ENCODE assay signal across 16 mouse cellular contexts in genomic region chr10:14197261-14197660, GRCm38 (mm10).
DNase-seq lines count a peak whose midpoint lies in the region; ATAC-seq and TF ChIP-seq lines count a peak whose summit lies in the region.
"Had no signal": no experiment of that assay in that cellular context is flagged by ENCODE, and none has a peak within 500 bp of the region (broad histone marks: within the 10 kb centered on the region; RNA-seq: fewer than 3 reads in every experiment).

No protein-coding gene starts in this region.

- no peak for ATAC-seq in kidney, embryonic 14.5 days (ENCODE audit: low FRiP score, low TSS enrichment)
- ATAC-seq: forebrain, embryonic 16.5 days; liver, embryonic 12.5 days had no signal

- DNase-seq in heart, adult 2 months, result no peak
- no peak for DNase-seq in heart, adult 9 months (ENCODE audit: low spot score in 2 of 2)
- DNase-seq in retina, embryonic 14.5 days (ENCODE audit: low spot score), result peak; percentile 25
- DNase-seq in retina, postnatal 1 day, result no peak
- peak; percentile 48 for DNase-seq in brain, adult 2 months (ENCODE audit: low read depth, low spot score)
- peak; percentile 59 for DNase-seq in splenic B cell, adult 2 months (ENCODE audit: low read depth, low spot score)
- no peak for DNase-seq in urinary bladder, postnatal 14 days (ENCODE audit: low spot score)
- DNase-seq: cerebellum, adult 11 months; heart, postnatal 36 days; kidney, adult 8-10 months; right cerebral cortex, postnatal 25 days had no signal

- no peak overlapping the region for H3K4me3 ChIP-seq in heart, adult 2 months
- H3K4me3 ChIP-seq in kidney, embryonic 14.5 days (ENCODE audit: low read length), result no peak overlapping the region
- H3K4me3 ChIP-seq: embryonic facial prominence, embryonic 12.5 days; liver, embryonic 12.5 days; neural tube, embryonic 12.5 days had no signal

- TF ChIP-seq CTCF in heart, adult 2 months (IDR thresholded peaks at IDR 0.05), result peak; percentile 63

- no peak for TF ChIP-seq POLR2A in heart, adult 2 months (IDR thresholded peaks at IDR 0.05; ENCODE audit: insufficient read depth, low read depth, low read length)

- H3K9me3 ChIP-seq in kidney, embryonic 14.5 days (ENCODE audit: control insufficient read depth, low read length), result no peaks in the 10 kb centered on the region
- H3K9me3 ChIP-seq: embryonic facial prominence, embryonic 12.5 days; liver, embryonic 12.5 days; neural tube, embryonic 12.5 days had no signal

- H3K4me1 ChIP-seq in heart, adult 2 months (ENCODE audit: control insufficient read depth, insufficient read depth, low read length), result no peaks in the 10 kb centered on the region
- H3K4me1 ChIP-seq in kidney, embryonic 14.5 days (ENCODE audit: control insufficient read depth, insufficient read depth, low read length), result peaks cover 7% of the 10 kb centered on the region; the same call in 1 of the 2 replicates
- H3K4me1 ChIP-seq: embryonic facial prominence, embryonic 12.5 days; liver, embryonic 12.5 days had no signal

- H3K4me2 ChIP-seq in kidney, embryonic 14.5 days (replicated peaks; ENCODE audit: low read depth, low read length), result no peak overlapping the region
- H3K4me2 ChIP-seq: embryonic facial prominence, embryonic 12.5 days; liver, embryonic 12.5 days; neural tube, embryonic 12.5 days had no signal

- 47% methylated on average over 6 of the region's 6 CpGs for WGBS in heart, adult 2 months
- WGBS in kidney, embryonic 14.5 days, result 74% methylated on average over 6 of the region's 6 CpGs

- no peaks in the 10 kb centered on the region for H3K36me3 ChIP-seq in heart, adult 2 months (ENCODE audit: control insufficient read depth, insufficient read depth, low read length)
- H3K36me3 ChIP-seq in splenic B cell, adult 2 months (ENCODE audit: control insufficient read depth, insufficient read depth, low read length, poor library complexity, severe bottlenecking), result no peaks in the 10 kb centered on the region
- no peaks in the 10 kb centered on the region for H3K36me3 ChIP-seq in kidney, embryonic 14.5 days (ENCODE audit: control insufficient read depth, insufficient read depth, low read length)
- H3K36me3 ChIP-seq: embryonic facial prominence, embryonic 12.5 days; liver, embryonic 12.5 days; neural tube, embryonic 12.5 days had no signal

- no peak overlapping the region for H3K27ac ChIP-seq in heart, adult 2 months
- H3K27ac ChIP-seq in kidney, embryonic 14.5 days (ENCODE audit: low read depth, low read length), result no peak overlapping the region
- H3K27ac ChIP-seq: embryonic facial prominence, embryonic 12.5 days; liver, embryonic 12.5 days; neural tube, embryonic 12.5 days had no signal

- no peaks in the 10 kb centered on the region for H3K79me2 ChIP-seq in heart, adult 2 months (replicated peaks; ENCODE audit: control insufficient read depth, insufficient read depth, low read length)

- no peak overlapping the region for H3K9ac ChIP-seq in heart, adult 2 months (ENCODE audit: low read depth, low read length)
- H3K9ac ChIP-seq in kidney, embryonic 14.5 days (ENCODE audit: low read depth, low read length), result no peak overlapping the region
- H3K9ac ChIP-seq: embryonic facial prominence, embryonic 12.5 days; liver, embryonic 12.5 days; neural tube, embryonic 12.5 days had no signal

- intact Hi-C loops in heart, adult 2 months (cut with DNase I), result no loop called here

- no peak for TF ChIP-seq EP300 in heart, adult 2 months (IDR thresholded peaks at IDR 0.05; ENCODE audit: insufficient read depth, low read depth, low read length)

- H3K27me3 ChIP-seq in heart, adult 2 months (ENCODE audit: control insufficient read depth, insufficient read depth, low read length), result no peaks in the 10 kb centered on the region
- no peaks in the 10 kb centered on the region for H3K27me3 ChIP-seq in splenic B cell, adult 2 months (ENCODE audit: control insufficient read depth, insufficient read depth, low read length, poor library complexity, severe bottlenecking)
- H3K27me3 ChIP-seq in kidney, embryonic 14.5 days (ENCODE audit: control insufficient read depth, insufficient read depth, low read length), result no peaks in the 10 kb centered on the region
- H3K27me3 ChIP-seq: embryonic facial prominence, embryonic 12.5 days; liver, embryonic 12.5 days; neural tube, embryonic 12.5 days had no signal

Comparison
In these comparisons a context has a peak if more than half of its experiments do, and no peak if none do; other contexts are left out.
1. DNase-seq: peak in retina, embryonic 14.5 days (single experiment), brain, adult 2 months (single experiment) and splenic B cell, adult 2 months (single experiment); none in heart, adult 2 months (0 of 2), heart, adult 9 months (0 of 2), retina, postnatal 1 day (single experiment) and urinary bladder, postnatal 14 days (single experiment).